Mouse (Mus musculus) embryonic fibroblast, embryonic 13.5 days (primary cell): ENCODE measurements around the gene Mtss1l.

Experiments
- CTCF ChIP-seq: IDR thresholded peaks from 2 replicates; pipeline ENCODE4 v1.5.1; 2011; ENCODE audit warnings: mild to moderate bottlenecking, control low read depth, low read length, moderate library complexity, borderline replicate concordance; ENCODE audit not compliant: insufficient read depth
- POLR2A ChIP-seq: IDR thresholded peaks from 2 replicates; pipeline ENCODE4 v1.6.1; 2011; ENCODE audit warnings: low read depth, mild to moderate bottlenecking, control low read depth, low read length, moderate library complexity

DNA sequence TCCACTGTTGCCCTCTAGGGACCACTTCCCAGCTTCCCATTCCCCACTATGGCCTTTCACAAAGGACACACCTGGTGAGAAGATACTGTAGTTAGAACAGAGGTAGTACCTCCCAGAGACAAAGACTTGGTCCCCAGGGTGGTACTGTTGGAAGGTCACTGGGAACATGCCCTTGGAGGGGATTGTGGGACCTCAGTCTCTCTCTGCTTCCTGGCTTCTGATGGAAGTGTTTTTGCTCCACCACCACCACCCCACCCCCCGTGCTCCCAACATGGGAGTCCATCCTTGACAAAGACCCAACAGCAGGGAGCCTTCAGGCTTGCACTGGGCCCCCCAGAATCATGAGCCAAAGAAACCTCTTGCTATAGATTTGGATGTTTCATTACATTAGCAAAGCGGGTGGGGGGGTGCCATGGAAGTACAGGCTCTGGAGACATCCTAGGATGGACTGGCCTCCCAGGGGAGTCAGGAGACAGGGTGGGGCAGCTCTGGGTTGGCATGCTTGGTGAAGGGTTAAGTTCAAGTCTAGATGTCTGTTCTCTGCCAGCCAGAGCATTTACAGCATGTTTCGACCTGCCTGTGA is 14.9 kb upstream of the Mtss1l start:
- TF ChIP-seq CTCF (no peak), POLR2A (no peak)
